Mouse (Mus musculus): ENCODE results near the gene Herc3. TPM values are rescaled to one million over a fixed set of nuclear protein-coding genes. Genes with fewer than 3 reads are reported as not detected.
"Not testable (repeated sequence)": the region's sequence is repeated elsewhere in the genome, so short reads cannot be mapped to it uniquely, and the experiment has no call there.

Herc3 gene
- 10.4 and 13.8 TPM in 2 replicates for polyA plus RNA-seq (2014; fragmentation: Nextera tagmentation; extraction: Ambion mirVana)

GRCm38 (mm10) chr6:58831232-58832009 is at the start of gene Herc3:
TSS of gene Herc3 (plus strand) at chr6:58831465.
- Histone ChIP-seq H3K4me2 (ENCODE audit: low read depth, low read length) (peak within 1 kb of the TSS; percentile 57), H3K36me3 (ENCODE audit: control insufficient read depth, insufficient read depth, low read length) (no peaks in the 10 kb centered on the region), H3K27ac (replicated peaks; ENCODE audit: low read depth, low read length) (peak within 1 kb of the TSS; percentile 53; the same call in 1 of the 2 replicates), H3K4me3 (ENCODE audit: low read depth, low read length) (peak within 1 kb of the TSS; percentile 75), H3K9ac (ENCODE audit: low read depth, low read length) (peak within 1 kb of the TSS; percentile 68), H3K27me3 (replicated peaks; ENCODE audit: control insufficient read depth, insufficient read depth, low read length) (no peaks in the 10 kb centered on the region), H3K9me3 (ENCODE audit: control insufficient read depth, low read length) (no peaks in the 10 kb centered on the region), H3K4me1 (ENCODE audit: control insufficient read depth, insufficient read depth, low read length) (no peaks in the 10 kb centered on the region)
- DNase-seq (ENCODE audit: low spot score), result peak; percentile 72
- under 1% methylated on average over 33 of the region's 83 CpGs for WGBS
- peak; percentile 87 for ATAC-seq (ENCODE audit: low read depth)

- no peaks in the 10 kb centered on the region for H3K36me3 ChIP-seq (ENCODE audit: control insufficient read depth, insufficient read depth, low read length)
- H3K9me3 ChIP-seq (ENCODE audit: control insufficient read depth, low read length), result no peaks in the 10 kb centered on the region
- ATAC-seq (ENCODE audit: low read depth) (no peak), DNase-seq (ENCODE audit: low spot score) (no peak)
- H3K9ac ChIP-seq (ENCODE audit: low read depth, low read length), result no peak overlapping the region
- H3K4me3 ChIP-seq (ENCODE audit: low read depth, low read length), result no peak overlapping the region
- no peak overlapping the region for H3K4me2 ChIP-seq (ENCODE audit: low read depth, low read length)
- no peaks in the 10 kb centered on the region for H3K4me1 ChIP-seq (ENCODE audit: control insufficient read depth, insufficient read depth, low read length)
- no peaks in the 10 kb centered on the region for H3K27me3 ChIP-seq (replicated peaks; ENCODE audit: control insufficient read depth, insufficient read depth, low read length)
- H3K27ac ChIP-seq (replicated peaks; ENCODE audit: low read depth, low read length), result no peak overlapping the region
These were observed 29.9 kb upstream of the Herc3 start for GRCm38 (mm10) chr6:58801394-58801793.

GRCm38 (mm10) chr6:58814381-58814780 is 16.9 kb upstream of the Herc3 start:
- no peak overlapping the region for H3K4me2 ChIP-seq (ENCODE audit: low read depth, low read length)
- ATAC-seq (ENCODE audit: low read depth), result no peak
- H3K4me3 ChIP-seq (ENCODE audit: low read depth, low read length), result no peak overlapping the region
- no peaks in the 10 kb centered on the region for H3K4me1 ChIP-seq (ENCODE audit: control insufficient read depth, insufficient read depth, low read length)
- no peaks in the 10 kb centered on the region for H3K27me3 ChIP-seq (replicated peaks; ENCODE audit: control insufficient read depth, insufficient read depth, low read length)
- H3K9ac ChIP-seq (ENCODE audit: low read depth, low read length), result no peak overlapping the region
- DNase-seq (ENCODE audit: low spot score), result no peak
- no peaks in the 10 kb centered on the region for H3K9me3 ChIP-seq (ENCODE audit: control insufficient read depth, low read length)
- no peak overlapping the region for H3K27ac ChIP-seq (replicated peaks; ENCODE audit: low read depth, low read length)
- no peaks in the 10 kb centered on the region for H3K36me3 ChIP-seq (ENCODE audit: control insufficient read depth, insufficient read depth, low read length)

GRCm38 (mm10) chr6:58817037-58817436 is 14.2 kb upstream of the Herc3 start:
- WGBS, result 96% methylated on average over 5 of the region's 11 CpGs
- not testable (repeated sequence) for H3K4me1 ChIP-seq (ENCODE audit: control insufficient read depth, insufficient read depth, low read length); H3K9me3 ChIP-seq (ENCODE audit: control insufficient read depth, low read length); DNase-seq (ENCODE audit: low spot score); ATAC-seq (ENCODE audit: low read depth); H3K27me3 ChIP-seq (replicated peaks; ENCODE audit: control insufficient read depth, insufficient read depth, low read length); H3K9ac ChIP-seq (ENCODE audit: low read depth, low read length); H3K36me3 ChIP-seq (ENCODE audit: control insufficient read depth, insufficient read depth, low read length); H3K4me3 ChIP-seq (ENCODE audit: low read depth, low read length); H3K4me2 ChIP-seq (ENCODE audit: low read depth, low read length); H3K27ac ChIP-seq (replicated peaks; ENCODE audit: low read depth, low read length)

DNA sequence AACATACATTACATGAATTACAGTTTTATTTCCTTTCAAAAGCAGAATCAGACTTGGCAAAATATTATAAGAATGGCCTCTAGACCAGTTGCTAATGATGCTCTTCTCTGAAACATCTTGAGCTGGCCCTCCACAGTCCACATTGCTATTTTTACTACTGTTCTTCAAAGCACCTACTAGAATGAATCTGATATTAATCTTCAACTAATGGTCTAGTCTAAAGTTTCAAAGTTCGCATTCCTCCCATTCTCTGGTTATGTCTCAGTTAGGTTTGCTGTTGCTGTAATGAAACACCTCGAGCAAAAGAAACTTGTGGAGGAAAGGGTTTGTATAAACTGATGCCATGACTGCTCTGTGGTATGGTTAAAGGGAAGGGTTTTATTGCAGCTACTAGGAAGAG is 5.6 kb upstream of the Herc3 start:
- Histone ChIP-seq H3K4me2 (ENCODE audit: low read depth, low read length) (no peak overlapping the region), H3K27me3 (replicated peaks; ENCODE audit: control insufficient read depth, insufficient read depth, low read length) (no peaks in the 10 kb centered on the region), H3K4me3 (ENCODE audit: low read depth, low read length) (no peak overlapping the region), H3K9ac (ENCODE audit: low read depth, low read length) (no peak overlapping the region), H3K27ac (replicated peaks; ENCODE audit: low read depth, low read length) (no peak overlapping the region), H3K36me3 (ENCODE audit: control insufficient read depth, insufficient read depth, low read length) (no peaks in the 10 kb centered on the region), H3K4me1 (ENCODE audit: control insufficient read depth, insufficient read depth, low read length) (no peaks in the 10 kb centered on the region), H3K9me3 (ENCODE audit: control insufficient read depth, low read length) (no peaks in the 10 kb centered on the region)
- ATAC-seq (ENCODE audit: low read depth) (no peak), DNase-seq (ENCODE audit: low spot score) (no peak)
- WGBS, result 71% methylated on average over 2 of the region's 2 CpGs

DNA sequence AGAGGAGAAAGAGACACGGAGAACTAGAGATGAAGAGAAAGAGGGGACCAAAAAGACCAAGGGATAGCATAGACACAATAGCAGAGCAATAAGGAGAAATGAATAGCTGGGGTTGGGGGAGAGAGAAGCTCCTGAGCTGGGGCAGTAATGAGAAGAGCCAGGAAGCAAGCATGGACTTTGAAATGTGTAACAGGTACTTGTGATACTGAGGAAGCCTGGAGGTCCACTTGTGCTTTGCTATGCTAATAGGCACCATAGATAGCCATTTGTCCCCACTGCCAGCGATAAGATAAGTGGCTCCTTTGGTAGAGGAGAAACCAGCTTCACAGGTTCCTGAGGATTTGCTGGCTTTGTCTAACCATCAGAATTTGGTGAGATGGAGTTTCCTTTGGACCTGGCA is 5.2 kb upstream of the Herc3 start:
- H3K9me3 ChIP-seq (ENCODE audit: control insufficient read depth, low read length), result no peaks in the 10 kb centered on the region
- no peak overlapping the region for H3K4me2 ChIP-seq (ENCODE audit: low read depth, low read length)
- no peaks in the 10 kb centered on the region for H3K4me1 ChIP-seq (ENCODE audit: control insufficient read depth, insufficient read depth, low read length)
- no peak overlapping the region for H3K9ac ChIP-seq (ENCODE audit: low read depth, low read length)
- no peak for DNase-seq (ENCODE audit: low spot score)
- H3K4me3 ChIP-seq (ENCODE audit: low read depth, low read length), result no peak overlapping the region
- H3K27me3 ChIP-seq (replicated peaks; ENCODE audit: control insufficient read depth, insufficient read depth, low read length), result no peaks in the 10 kb centered on the region
- ATAC-seq (ENCODE audit: low read depth), result no peak
- no peaks in the 10 kb centered on the region for H3K36me3 ChIP-seq (ENCODE audit: control insufficient read depth, insufficient read depth, low read length)
- no peak overlapping the region for H3K27ac ChIP-seq (replicated peaks; ENCODE audit: low read depth, low read length)
- WGBS, result 91% methylated on average over 2 of the region's 2 CpGs

DNA sequence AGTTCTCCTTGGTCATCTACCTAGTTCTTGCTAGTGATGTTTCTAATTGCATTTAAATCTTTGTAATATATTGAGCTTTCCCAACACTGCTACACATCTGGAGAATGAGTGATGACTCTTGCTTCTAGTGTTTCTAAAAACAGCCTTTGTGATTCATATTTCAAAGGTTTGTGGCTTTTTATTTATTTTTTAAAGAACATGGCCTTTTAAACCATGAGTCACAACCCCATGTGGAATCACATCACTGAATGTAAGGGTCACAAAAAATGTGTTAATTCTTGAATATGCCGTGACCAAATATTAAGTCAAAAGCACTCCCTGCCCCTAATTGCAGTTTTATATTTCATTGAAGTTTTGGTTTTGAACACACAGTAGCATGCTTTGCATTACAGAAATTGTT is 2.7 kb upstream of the Herc3 start:
- Histone ChIP-seq H3K4me3 (ENCODE audit: low read depth, low read length) (no peak overlapping the region), H3K27ac (replicated peaks; ENCODE audit: low read depth, low read length) (no peak overlapping the region), H3K36me3 (ENCODE audit: control insufficient read depth, insufficient read depth, low read length) (no peaks in the 10 kb centered on the region), H3K4me2 (ENCODE audit: low read depth, low read length) (no peak overlapping the region), H3K9me3 (ENCODE audit: control insufficient read depth, low read length) (no peaks in the 10 kb centered on the region), H3K4me1 (ENCODE audit: control insufficient read depth, insufficient read depth, low read length) (no peaks in the 10 kb centered on the region), H3K9ac (ENCODE audit: low read depth, low read length) (no peak overlapping the region), H3K27me3 (replicated peaks; ENCODE audit: control insufficient read depth, insufficient read depth, low read length) (no peaks in the 10 kb centered on the region)
- DNase-seq (ENCODE audit: low spot score) (no peak), ATAC-seq (ENCODE audit: low read depth) (no peak)
- 65% methylated on average over 1 of the region's 1 CpGs for WGBS

- no peaks in the 10 kb centered on the region for H3K4me1 ChIP-seq (ENCODE audit: control insufficient read depth, insufficient read depth, low read length)
- peak overlapping the region; percentile 57 for H3K4me2 ChIP-seq (ENCODE audit: low read depth, low read length)
- DNase-seq (ENCODE audit: low spot score) (no peak), ATAC-seq (ENCODE audit: low read depth) (0 out of 2 replicates have a peak, but pooled peaks have one; percentile 5)
- H3K36me3 ChIP-seq (ENCODE audit: control insufficient read depth, insufficient read depth, low read length), result no peaks in the 10 kb centered on the region
- WGBS, result 15% methylated on average over 7 of the region's 7 CpGs
- peak overlapping the region; percentile 75 for H3K4me3 ChIP-seq (ENCODE audit: low read depth, low read length)
- H3K27me3 ChIP-seq (replicated peaks; ENCODE audit: control insufficient read depth, insufficient read depth, low read length), result no peaks in the 10 kb centered on the region
- H3K27ac ChIP-seq (replicated peaks; ENCODE audit: low read depth, low read length), result no peak overlapping the region
- H3K9ac ChIP-seq (ENCODE audit: low read depth, low read length), result no peak overlapping the region
- H3K9me3 ChIP-seq (ENCODE audit: control insufficient read depth, low read length), result no peaks in the 10 kb centered on the region
These were observed 429 bp upstream of the Herc3 start for GRCm38 (mm10) chr6:58830840-58831231.

DNA sequence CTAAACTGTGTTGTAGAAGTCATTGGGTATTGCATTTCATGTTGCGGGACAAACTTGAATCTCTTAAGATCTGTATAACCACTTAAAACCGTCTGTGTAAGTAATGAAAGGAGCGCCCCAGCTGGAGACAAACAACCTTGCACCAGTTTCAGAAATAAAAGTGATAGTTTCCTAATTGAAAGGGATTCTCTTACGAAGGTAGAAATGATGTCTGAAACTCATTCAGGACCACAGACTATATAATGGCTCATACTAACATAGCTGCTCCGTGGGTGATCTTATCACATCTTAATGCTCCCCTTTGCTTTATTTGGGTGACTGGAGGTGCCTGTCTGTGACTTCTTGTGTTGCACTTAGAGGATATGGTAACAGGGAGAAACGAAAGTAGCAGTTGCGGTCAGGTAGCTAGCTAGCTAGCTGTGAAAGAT is 1.3 kb downstream of the Herc3 start:
- Histone ChIP-seq H3K4me3 (ENCODE audit: low read depth, low read length) (peak overlapping the region; percentile 75), H3K4me1 (ENCODE audit: control insufficient read depth, insufficient read depth, low read length) (no peaks in the 10 kb centered on the region), H3K9me3 (ENCODE audit: control insufficient read depth, low read length) (no peaks in the 10 kb centered on the region), H3K9ac (ENCODE audit: low read depth, low read length) (no peak overlapping the region), H3K27ac (replicated peaks; ENCODE audit: low read depth, low read length) (no peak overlapping the region), H3K27me3 (replicated peaks; ENCODE audit: control insufficient read depth, insufficient read depth, low read length) (no peaks in the 10 kb centered on the region), H3K4me2 (ENCODE audit: low read depth, low read length) (peak overlapping the region; percentile 57), H3K36me3 (ENCODE audit: control insufficient read depth, insufficient read depth, low read length) (no peaks in the 10 kb centered on the region)
- DNase-seq (ENCODE audit: low spot score), result peak; percentile 48
- no peak for ATAC-seq (ENCODE audit: low read depth)
- 33% methylated on average over 7 of the region's 7 CpGs for WGBS

Measured in embryonic facial prominence, embryonic 14.5 days (tissue).